Mouse (Mus musculus) neural tube, embryonic 14.5 days (tissue): Measurements from ENCODE around the gene Gm36210. TPM values are rescaled to one million over a fixed set of nuclear protein-coding genes. Genes with fewer than 3 reads are reported as not detected.

Experiments
- ATAC-seq: fragments of 200-750 bp; cut with Nextera tagmentation; 2 replicates; pipeline ENCODE4 v1.8.0; 2017; ENCODE audit warnings: low read depth, mild to moderate bottlenecking, moderate TSS enrichment, moderate library complexity
- H3K27ac ChIP-seq: fragments of 300-500 bp; sonication (generic); 2 replicates; pipeline ENCODE4 v1.5.1; 2014; ENCODE audit warnings: low read depth, mild to moderate bottlenecking, control low read depth, low read length, moderate library complexity, mixed read lengths
- H3K27me3 ChIP-seq: fragments of 300-500 bp; sonication (generic); 2 replicates; pipeline ENCODE4 v1.6.1; 2014; ENCODE audit warnings: low read length; ENCODE audit not compliant: control insufficient read depth, insufficient read depth
- H3K36me3 ChIP-seq: fragments of 300-500 bp; sonication (generic); 2 replicates; pipeline ENCODE4 v1.6.1; 2014; ENCODE audit warnings: low read length, mixed read lengths; ENCODE audit not compliant: control insufficient read depth, insufficient read depth
- H3K4me1 ChIP-seq: fragments of 300-500 bp; sonication (generic); 2 replicates; pipeline ENCODE4 v1.6.1; 2014; ENCODE audit warnings: low read length; ENCODE audit not compliant: control insufficient read depth, insufficient read depth
- H3K4me2 ChIP-seq: fragments of 300-500 bp; sonication (generic); 2 replicates; pipeline ENCODE4 v1.6.1; 2014; ENCODE audit warnings: mild to moderate bottlenecking, low read depth, low read length, control low read depth
- H3K4me3 ChIP-seq: fragments of 300-500 bp; sonication (generic); 2 replicates; pipeline ENCODE4 v1.5.1; 2014; ENCODE audit warnings: low read depth, low read length, control low read depth, mixed read lengths
- H3K9ac ChIP-seq: fragments of 300-500 bp; sonication (generic); replicated peaks from 2 replicates; pipeline ENCODE4 v1.6.1; 2014; ENCODE audit warnings: low read depth, mild to moderate bottlenecking, control low read depth, low read length, mixed read lengths
- H3K9me3 ChIP-seq: fragments of 300-500 bp; sonication (generic); 2 replicates; pipeline ENCODE4 v1.6.1; 2016; ENCODE audit warnings: low read length; ENCODE audit not compliant: control insufficient read depth
- WGBS: fragments of 180-500 bp; shearing (Covaris S2); extraction: QIAGEN DNeasy Blood & Tissue Kit; methylation state at CpG from one replicate; pipeline ENCODE4 v1.1.7; 2014; 5-methylcytosine and 5-hydroxymethylcytosine counted together
- polyA plus RNA-seq: library from polyadenylated mRNA; unstranded; fragments of >200 nt; fragmentation: Nextera tagmentation; extraction: Ambion mirVana; gene quantifications from 2 replicates; pipeline ENCODE4 v1.2.1, GENCODE M21; 2014

Gm36210 gene
- polyA plus RNA-seq, 1 experiment from 2014 or later: 0.37 TPM

DNA sequence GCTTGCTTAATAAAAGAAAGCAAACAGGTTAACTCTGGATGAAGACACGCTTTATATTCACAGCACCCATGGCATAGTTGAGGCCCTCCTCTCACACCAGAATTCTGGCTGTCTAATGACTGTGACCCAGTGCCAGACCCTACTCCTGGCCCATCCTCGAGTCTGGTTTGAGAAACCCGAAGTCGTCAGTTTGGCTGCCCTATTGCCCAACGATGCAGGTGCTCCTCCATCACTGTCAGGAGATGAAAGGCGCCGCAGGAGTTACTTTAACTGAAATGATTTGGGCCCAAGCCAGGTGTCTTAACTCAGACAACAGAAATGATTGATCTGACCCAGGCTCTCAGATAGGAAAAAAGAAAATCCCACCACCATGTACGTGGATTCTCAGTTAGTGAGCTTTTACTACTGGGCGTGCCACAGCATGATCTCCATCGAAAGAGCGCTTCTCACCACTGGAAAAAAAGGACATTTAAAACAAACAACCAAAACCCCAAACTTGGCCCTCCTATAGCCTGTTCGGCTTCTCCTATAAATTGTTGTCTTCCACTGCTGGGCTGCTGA lies 46.8 kb downstream of the Gm36210 start:
- ATAC-seq: no peak
- H3K4me1 ChIP-seq: no peaks in the 10 kb centered on the region
- H3K4me2 ChIP-seq: no peak overlapping the region
- H3K9ac ChIP-seq: no peak overlapping the region
- no peaks in the 10 kb centered on the region for H3K9me3 ChIP-seq
- H3K27ac ChIP-seq: no peak overlapping the region
- no peak overlapping the region for H3K4me3 ChIP-seq
- H3K36me3 ChIP-seq: no peaks in the 10 kb centered on the region
- no peaks in the 10 kb centered on the region for H3K27me3 ChIP-seq
- 66% methylated on average over 12 of the region's 12 CpGs for WGBS

DNA sequence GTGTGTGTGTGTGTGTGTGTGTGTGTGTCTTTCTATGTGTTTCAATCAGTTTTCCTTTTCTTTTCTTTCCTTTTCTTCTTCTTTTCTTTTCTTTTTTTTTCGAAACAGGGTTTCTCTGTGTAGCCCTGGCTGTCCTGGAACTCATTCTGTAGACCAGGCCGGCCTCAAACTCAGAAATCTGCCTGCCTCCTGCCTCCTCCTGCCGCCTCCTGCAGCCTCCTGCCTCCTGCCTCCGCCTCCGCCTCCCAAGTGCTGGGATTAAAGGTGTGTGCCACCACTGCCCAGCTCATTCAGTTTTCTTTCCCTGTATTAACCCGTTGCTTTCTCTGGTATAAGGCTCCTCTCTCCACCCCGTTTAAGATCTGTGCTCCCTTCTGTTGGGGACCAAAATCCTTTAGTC lies 49.0 kb downstream of the Gm36210 start:
- Histone ChIP-seq H3K4me2 (no peak overlapping the region), H3K27ac (no peak overlapping the region), H3K36me3 (no peaks in the 10 kb centered on the region), H3K4me3 (no peak overlapping the region), H3K9me3 (no peaks in the 10 kb centered on the region), H3K4me1 (no peaks in the 10 kb centered on the region), H3K9ac (no peak overlapping the region), H3K27me3 (no peaks in the 10 kb centered on the region)
- WGBS: 71% methylated on average over 7 of the region's 7 CpGs
- ATAC-seq: no peak

DNA sequence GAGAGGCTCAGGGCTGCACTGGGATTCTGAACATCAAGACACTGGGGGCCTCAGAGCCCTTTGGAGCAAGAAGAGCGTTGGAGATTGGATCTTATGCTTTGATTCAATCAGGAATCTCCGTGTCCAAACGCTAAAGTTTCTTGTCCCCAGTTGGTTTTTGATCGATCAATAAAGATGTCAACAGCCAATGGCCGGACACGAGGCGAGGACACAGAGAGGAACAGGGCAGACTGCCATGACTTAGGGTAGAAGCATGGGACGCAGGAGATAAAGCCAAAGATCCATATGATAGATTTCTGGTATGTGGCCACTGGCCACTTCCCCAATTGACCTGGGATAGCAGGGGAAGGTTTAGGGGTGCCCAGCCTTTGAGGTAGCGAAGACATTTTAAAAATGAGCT lies 49.8 kb downstream of the Gm36210 start:
- Histone ChIP-seq H3K4me2 (no peak overlapping the region), H3K4me1 (no peaks in the 10 kb centered on the region), H3K27ac (no peak overlapping the region), H3K27me3 (no peaks in the 10 kb centered on the region), H3K4me3 (no peak overlapping the region), H3K36me3 (no peaks in the 10 kb centered on the region), H3K9me3 (no peaks in the 10 kb centered on the region), H3K9ac (no peak overlapping the region)
- ATAC-seq: no peak
- 89% methylated on average over 9 of the region's 9 CpGs for WGBS

DNA sequence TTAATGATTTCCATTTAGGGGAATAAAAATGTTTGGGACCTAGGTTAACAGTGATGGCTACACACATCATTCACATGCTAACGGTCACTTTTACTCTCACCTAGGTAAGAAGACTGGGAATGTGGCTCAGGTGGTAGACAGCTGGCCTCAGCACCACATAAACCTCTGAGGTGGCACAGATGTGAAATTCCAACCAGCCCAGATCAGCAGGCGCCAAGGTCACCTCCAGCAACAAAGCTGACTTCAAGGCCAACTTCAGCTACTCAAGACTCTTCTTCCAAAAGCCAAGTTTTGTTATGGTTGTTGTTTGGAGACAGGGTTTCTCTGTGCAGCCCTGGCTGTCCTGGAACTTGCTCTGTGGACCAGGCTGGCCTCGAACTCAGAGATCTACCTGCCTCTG lies 52.7 kb downstream of the Gm36210 start:
- no peak overlapping the region for H3K4me2 ChIP-seq
- 86% methylated on average over 3 of the region's 3 CpGs for WGBS
- no peak for ATAC-seq

DNA sequence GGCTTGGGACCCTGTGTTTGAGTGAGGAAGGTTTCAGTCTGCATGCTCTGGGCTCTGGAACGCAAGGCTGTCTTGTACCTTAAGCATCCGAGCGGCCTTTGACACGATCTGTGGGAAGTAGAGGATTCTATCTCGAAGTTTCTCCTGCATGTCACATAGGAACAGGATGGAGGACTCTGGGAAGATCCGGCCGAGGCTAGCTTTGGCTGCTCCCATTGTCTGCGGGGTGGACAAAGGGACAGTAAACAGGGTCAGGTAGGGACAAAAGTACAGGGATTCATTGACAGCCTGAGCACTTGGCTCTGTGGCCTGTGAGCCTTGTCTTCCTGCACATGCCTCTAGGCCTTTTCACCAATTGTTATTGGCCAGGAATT lies 55.0 kb downstream of the Gm36210 start:
- Histone ChIP-seq H3K9ac (no peak overlapping the region), H3K27ac (no peak overlapping the region), H3K27me3 (no peaks in the 10 kb centered on the region), H3K36me3 (no peaks in the 10 kb centered on the region), H3K4me2 (no peak overlapping the region), H3K9me3 (no peaks in the 10 kb centered on the region), H3K4me3 (no peak overlapping the region), H3K4me1 (no peaks in the 10 kb centered on the region)
- no peak for ATAC-seq
- 68% methylated on average over 8 of the region's 8 CpGs for WGBS

More for the DNA sequence above, 52.7 kb downstream of the Gm36210 start:
- Histone ChIP-seq H3K27me3 (no peaks in the 10 kb centered on the region), H3K36me3 (no peaks in the 10 kb centered on the region), H3K4me3 (no peak overlapping the region), H3K4me1 (no peaks in the 10 kb centered on the region), H3K27ac (no peak overlapping the region), H3K9me3 (no peaks in the 10 kb centered on the region), H3K9ac (no peak overlapping the region)

DNA sequence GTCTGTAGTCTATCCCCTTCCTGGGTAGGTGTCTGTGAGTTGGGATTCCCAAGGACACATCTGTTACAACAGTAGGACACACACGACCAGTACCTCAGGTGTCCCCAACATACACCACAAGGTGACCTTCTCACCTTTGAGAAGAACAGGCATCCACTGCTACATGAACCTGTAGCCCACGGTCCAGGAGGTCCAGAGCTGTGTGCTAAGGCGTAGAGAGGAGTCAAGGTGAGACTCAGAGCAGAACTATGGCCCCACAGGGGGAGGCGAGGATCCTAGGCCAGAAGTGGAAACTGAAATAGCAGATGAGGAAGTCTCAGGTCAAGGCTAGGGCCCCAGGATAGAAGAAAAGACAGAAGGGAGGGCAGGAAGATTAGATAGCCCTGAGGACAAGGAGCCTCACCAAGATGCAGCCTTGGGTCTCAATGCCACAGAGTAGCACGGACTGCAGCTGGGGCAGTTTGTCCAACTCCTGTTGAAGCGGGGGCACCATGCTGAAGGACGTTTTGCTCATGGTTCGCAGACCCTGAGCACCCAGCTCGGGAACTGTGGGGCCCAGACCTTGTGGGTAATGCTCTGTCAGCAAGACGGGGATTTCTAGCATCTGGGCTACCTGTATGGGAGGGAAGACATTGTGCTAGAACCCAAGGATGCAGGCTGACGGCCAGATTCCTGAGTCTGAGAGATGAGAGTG lies 55.5 kb downstream of the Gm36210 start:
- 78% methylated on average over 11 of the region's 11 CpGs for WGBS
- H3K27me3 ChIP-seq: no peaks in the 10 kb centered on the region
- no peak overlapping the region for H3K4me2 ChIP-seq
- no peak overlapping the region for H3K4me3 ChIP-seq
- H3K9me3 ChIP-seq: no peaks in the 10 kb centered on the region
- no peak overlapping the region for H3K9ac ChIP-seq
- no peak for ATAC-seq
- H3K36me3 ChIP-seq: no peaks in the 10 kb centered on the region
- no peaks in the 10 kb centered on the region for H3K4me1 ChIP-seq
- no peak overlapping the region for H3K27ac ChIP-seq

DNA sequence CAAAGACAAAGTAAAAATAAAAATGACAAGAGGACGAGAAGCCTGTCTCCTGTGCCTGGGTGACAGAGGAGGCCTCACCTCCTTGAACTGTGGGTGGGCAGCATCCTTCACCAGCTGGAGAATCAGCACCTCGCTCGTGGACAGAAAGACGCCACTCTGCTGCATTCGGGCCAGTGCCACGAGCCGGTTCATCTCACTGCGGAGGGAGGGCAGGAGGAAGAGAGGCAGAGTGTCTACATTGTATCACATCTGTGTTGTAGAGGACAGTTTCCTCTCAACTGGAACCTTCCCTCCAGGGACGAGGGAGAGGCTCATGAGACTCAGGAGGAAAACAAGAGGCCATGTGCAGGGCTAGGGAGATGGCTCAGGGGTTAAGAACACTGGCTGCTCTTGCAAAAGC lies 56.9 kb downstream of the Gm36210 start:
- H3K36me3 ChIP-seq: no peaks in the 10 kb centered on the region
- H3K9ac ChIP-seq: no peak overlapping the region
- ATAC-seq: no peak
- no peak overlapping the region for H3K27ac ChIP-seq
- no peaks in the 10 kb centered on the region for H3K9me3 ChIP-seq
- no peak overlapping the region for H3K4me2 ChIP-seq
- no peaks in the 10 kb centered on the region for H3K27me3 ChIP-seq
- H3K4me1 ChIP-seq: no peaks in the 10 kb centered on the region
- WGBS: 66% methylated on average over 9 of the region's 9 CpGs
- no peak overlapping the region for H3K4me3 ChIP-seq

Other genes with a start within 250 kb of the Gm36210 start
- 6.1 and 10.9 TPM in 2 replicates for gene Ppp6r1, start 247.5 kb downstream of the Gm36210 start, polyA plus RNA-seq
- 141 and 143 TPM in 2 replicates for gene Hspbp1, start 221.4 kb downstream of the Gm36210 start, polyA plus RNA-seq
- 10.1 and 12.9 TPM in 2 replicates for gene Brsk1, start 215.9 kb downstream of the Gm36210 start, polyA plus RNA-seq
- 0.19 TPM in 2 replicates for gene Tmem150b, start 181.3 kb downstream of the Gm36210 start, polyA plus RNA-seq
- gene Kmt5c, start 166.4 kb downstream of the Gm36210 start, polyA plus RNA-seq: 50.9 and 64.8 TPM in 2 replicates
- 10.8 and 17.7 TPM in 2 replicates for gene Cox6b2, start 153.4 kb downstream of the Gm36210 start, polyA plus RNA-seq
- 0.13 TPM in 1 of 2 replicates, not detected in the other for gene Fam71e2, start 135.2 kb downstream of the Gm36210 start, polyA plus RNA-seq
- gene Il11, start 123.7 kb downstream of the Gm36210 start, polyA plus RNA-seq: 0.44 and 0.48 TPM in 2 replicates
- gene Tmem190, start 123.6 kb downstream of the Gm36210 start, polyA plus RNA-seq: 0.46 TPM in 1 of 2 replicates, not detected in the other
- 3.5 and 3.6 TPM in 2 replicates for gene Tmem238, start 116.9 kb downstream of the Gm36210 start, polyA plus RNA-seq
- 154 and 173 TPM in 2 replicates for gene Rpl28, start 113.6 kb downstream of the Gm36210 start, polyA plus RNA-seq
- 249 and 263 TPM in 2 replicates for gene Ube2s, start 93.9 kb downstream of the Gm36210 start, polyA plus RNA-seq
- 16.8 and 18.7 TPM in 2 replicates for gene Shisa7, start 61.8 kb downstream of the Gm36210 start, polyA plus RNA-seq
- 3.2 and 3.9 TPM in 2 replicates for gene Isoc2b, start 36.3 kb downstream of the Gm36210 start, polyA plus RNA-seq
- 0.58 and 0.76 TPM in 2 replicates for gene Isoc2a, start 29.4 kb downstream of the Gm36210 start, polyA plus RNA-seq
- gene Zfp628, start 8.7 kb upstream of the Gm36210 start, polyA plus RNA-seq: 2.8 and 3.7 TPM in 2 replicates
- 24.4 and 27.9 TPM in 2 replicates for gene Nat14, start 15.5 kb upstream of the Gm36210 start, polyA plus RNA-seq
- gene Ssc5d, start 19.3 kb upstream of the Gm36210 start, polyA plus RNA-seq: 0.40 and 1.3 TPM in 2 replicates
- gene Sbk2, start 57.9 kb upstream of the Gm36210 start, polyA plus RNA-seq: not detected in 2 replicates
- 0.52 and 0.75 TPM in 2 replicates for gene Sbk3, start 64.7 kb upstream of the Gm36210 start, polyA plus RNA-seq
- gene Zfp579, start 89.6 kb upstream of the Gm36210 start, polyA plus RNA-seq: 55.6 and 67.7 TPM in 2 replicates
- gene Zfp524, start 107.9 kb upstream of the Gm36210 start, polyA plus RNA-seq: 5.9 and 7.9 TPM in 2 replicates
- gene Fiz1, start 108.2 kb upstream of the Gm36210 start, polyA plus RNA-seq: 27.2 and 30.4 TPM in 2 replicates
- 2.6 and 2.7 TPM in 2 replicates for gene Gm44973, start 109.0 kb upstream of the Gm36210 start, polyA plus RNA-seq
- gene Zfp865, start 113.9 kb upstream of the Gm36210 start, polyA plus RNA-seq: 5.9 and 6.8 TPM in 2 replicates
- gene Ccdc106, start 114.0 kb upstream of the Gm36210 start, polyA plus RNA-seq: 53.6 and 64.8 TPM in 2 replicates
- gene 4632433K11Rik, start 127.6 kb upstream of the Gm36210 start, polyA plus RNA-seq: not detected in 2 replicates
- gene Zfp784, start 131.9 kb upstream of the Gm36210 start, polyA plus RNA-seq: 6.6 and 8.5 TPM in 2 replicates
- 102 and 111 TPM in 2 replicates for gene Zfp580, start 145.0 kb upstream of the Gm36210 start, polyA plus RNA-seq
- 83.0 and 84.2 TPM in 2 replicates for gene U2af2, start 155.6 kb upstream of the Gm36210 start, polyA plus RNA-seq
- 97.9 and 112 TPM in 2 replicates for gene Epn1, start 173.7 kb upstream of the Gm36210 start, polyA plus RNA-seq
- not detected in 2 replicates for gene Rfpl4, start 210.4 kb upstream of the Gm36210 start, polyA plus RNA-seq
- gene Rasl2-9, start 219.4 kb upstream of the Gm36210 start, polyA plus RNA-seq: 1.2 TPM in 1 of 2 replicates, not detected in the other
- 0.04 and 0.10 TPM in 2 replicates for gene Vmn1r55, start 243.2 kb upstream of the Gm36210 start, polyA plus RNA-seq